Mouse (Mus musculus): Measurements from ENCODE around the gene Trim67.

- TF ChIP-seq RAD21 (IDR thresholded peaks at IDR 0.05; ENCODE audit: low read depth, low read length) = no peak
- TF ChIP-seq POLR2A (IDR thresholded peaks at IDR 0.05; ENCODE audit: low read depth, low read length) = no peak
- TF ChIP-seq MAFK (IDR thresholded peaks at IDR 0.05; ENCODE audit: insufficient replicate concordance, low read length) = no peak
- no peak for TF ChIP-seq MXI1 (IDR thresholded peaks at IDR 0.05; ENCODE audit: low read depth, low read length)
- no peak for TF ChIP-seq TBP (conservative IDR thresholded peaks at IDR 0.05; ENCODE audit: low read depth, low read length)
These were observed 38.6 kb upstream of the Trim67 start for GRCm38 (mm10) chr8:124754101-124754791.
